Mouse (Mus musculus) lung, postnatal 14 days (tissue): ENCODE measurements around the gene 4933405L10Rik.

Source experiments
- DNase-seq: peaks from one replicate; pipeline ENCODE4 v3.0.0; 2021

The 4933405L10Rik gene

DNA sequence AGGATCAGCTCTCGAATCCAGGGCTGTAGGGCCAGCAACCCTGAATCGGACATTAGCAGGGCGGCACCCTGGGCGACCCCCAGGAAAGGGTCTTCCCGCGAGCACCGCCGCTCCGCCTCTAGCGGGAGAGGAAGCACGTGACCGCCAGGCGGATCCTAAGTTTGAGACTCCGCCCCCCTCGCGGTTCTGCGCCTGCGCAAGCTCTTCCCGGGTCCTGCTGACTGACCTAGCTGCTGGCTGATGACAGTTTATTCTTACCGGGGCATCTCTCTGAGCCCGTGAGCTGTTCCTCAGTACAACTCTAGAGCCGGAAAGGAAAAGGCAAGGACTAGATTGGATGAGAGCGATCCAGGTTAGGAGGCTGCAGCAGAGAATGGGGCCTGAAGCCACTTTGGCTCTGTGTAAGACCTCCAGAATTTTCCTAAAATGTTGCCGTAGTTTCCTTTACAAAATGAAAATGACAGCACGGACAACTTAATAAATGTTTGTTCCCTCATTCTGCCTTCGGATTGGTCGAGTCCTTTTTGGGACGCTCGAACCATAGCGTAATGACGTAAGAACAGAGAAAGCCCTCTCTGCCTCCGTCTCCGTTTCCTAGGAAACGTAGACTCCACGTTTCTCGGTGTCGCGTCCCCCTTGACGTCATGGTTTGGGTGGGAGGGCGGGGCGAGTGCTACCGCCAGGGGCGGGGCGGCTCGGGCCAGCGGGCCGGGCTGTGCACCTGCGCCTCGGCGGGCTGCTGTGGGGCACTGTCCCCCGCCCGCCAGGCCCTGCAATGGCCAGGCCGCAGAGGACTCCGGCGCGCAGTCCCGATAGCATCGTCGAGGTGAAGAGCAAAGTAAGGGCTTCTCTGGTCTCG, 6.3 kb upstream of the 4933405L10Rik start, which contains the start of the genes Acd and Pard6a:
Acd (minus strand) TSS at position 137 of the 859 bp plus-strand sequence.
Pard6a (plus strand) TSS at position 183 of the 859 bp plus-strand sequence.
- peak; percentile 98 for DNase-seq

DNA sequence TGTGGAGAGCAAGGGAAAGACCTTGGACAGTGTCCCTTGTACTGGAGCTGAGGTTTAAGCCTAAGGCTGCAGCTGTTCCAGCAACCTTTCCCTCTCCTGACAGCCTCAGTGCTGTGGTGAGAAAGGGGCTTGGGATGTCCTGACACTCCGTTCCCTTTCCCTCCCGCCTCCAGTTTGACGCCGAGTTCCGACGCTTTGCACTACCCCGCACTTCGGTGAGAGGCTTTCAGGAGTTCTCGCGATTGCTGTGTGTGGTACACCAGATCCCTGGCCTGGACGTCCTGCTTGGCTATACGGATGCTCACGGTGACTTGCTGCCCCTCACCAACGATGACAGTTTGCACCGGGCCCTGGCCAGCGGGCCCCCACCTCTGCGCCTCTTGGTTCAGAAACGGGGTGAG, 5.5 kb upstream of the 4933405L10Rik start:
- no peak for DNase-seq

DNA sequence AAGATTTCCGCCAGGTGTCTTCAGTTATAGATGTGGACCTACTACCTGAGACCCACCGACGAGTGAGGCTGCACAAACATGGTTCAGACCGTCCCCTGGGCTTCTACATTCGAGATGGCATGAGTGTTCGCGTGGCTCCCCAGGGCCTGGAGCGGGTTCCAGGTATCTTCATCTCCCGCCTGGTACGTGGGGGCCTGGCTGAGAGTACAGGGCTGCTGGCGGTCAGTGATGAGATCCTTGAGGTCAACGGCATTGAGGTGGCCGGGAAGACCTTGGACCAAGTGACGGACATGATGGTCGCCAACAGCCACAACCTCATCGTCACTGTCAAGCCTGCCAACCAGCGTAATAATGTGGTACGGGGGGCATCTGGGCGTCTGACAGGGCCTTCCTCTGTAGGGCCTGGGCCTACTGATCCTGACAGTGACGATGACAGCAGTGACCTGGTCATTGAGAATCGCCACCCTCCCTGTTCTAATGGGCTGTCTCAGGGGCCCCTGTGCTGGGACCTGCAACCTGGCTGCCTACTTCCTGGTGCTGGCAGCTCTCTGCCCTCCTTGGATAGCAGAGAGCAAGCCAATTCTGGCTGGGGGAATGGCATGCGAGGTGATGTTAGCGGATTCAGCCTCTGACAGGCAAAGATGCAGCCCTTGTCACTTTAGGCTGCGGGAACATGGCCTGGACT, 4.6 kb upstream of the 4933405L10Rik start:
- no peak for DNase-seq

DNA sequence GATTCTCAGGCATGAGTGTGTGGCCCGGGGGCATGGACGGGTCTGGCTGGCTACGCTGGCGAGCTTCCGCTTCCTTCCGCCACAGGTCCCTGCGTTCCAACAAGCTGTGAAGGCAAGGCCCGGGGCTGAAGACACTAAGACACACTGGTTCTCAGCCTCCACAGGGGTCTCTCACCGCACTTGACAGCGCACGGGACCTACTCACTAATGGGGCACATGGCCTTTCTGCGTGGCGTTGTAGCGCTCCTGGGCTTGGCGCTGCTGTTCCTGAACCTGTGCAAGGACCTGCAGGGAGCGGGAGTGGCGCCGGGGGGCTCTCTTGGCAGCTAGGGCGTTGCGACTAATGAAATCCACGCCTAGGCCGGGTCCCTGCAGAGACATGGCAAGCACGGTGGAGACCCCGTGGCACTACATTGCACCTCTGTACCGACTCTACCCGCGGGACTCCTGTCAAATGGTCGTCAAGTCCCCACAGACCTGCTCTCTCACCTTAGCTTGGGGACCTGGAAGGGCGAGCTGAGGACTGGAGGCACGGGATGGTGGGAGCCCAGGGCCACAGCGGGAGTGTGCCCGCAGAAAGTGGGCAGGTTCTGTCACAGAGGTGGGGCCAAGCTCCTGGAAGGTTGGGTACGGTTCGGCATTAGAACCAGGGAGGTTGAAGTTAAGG, 3.2 kb upstream of the 4933405L10Rik start:
- no peak for DNase-seq

DNA sequence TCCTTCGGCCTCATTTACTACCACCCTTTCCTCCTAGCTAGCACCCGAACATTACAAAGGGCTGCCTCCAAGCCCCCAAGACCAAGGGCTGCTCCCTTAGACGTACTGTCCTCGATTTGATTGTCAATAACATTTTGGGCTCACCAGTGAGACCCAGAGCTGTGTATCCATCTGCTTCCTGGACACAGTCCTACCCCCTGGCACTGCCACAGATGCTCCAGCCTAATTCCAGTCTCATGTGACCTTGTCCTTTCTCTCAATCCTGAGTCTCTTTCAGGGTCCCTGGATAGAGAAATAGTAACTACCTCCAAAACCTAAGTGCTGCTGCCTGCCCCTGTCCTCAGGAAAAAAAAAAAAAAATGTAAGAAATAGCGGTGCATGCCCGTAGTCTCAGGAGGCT, 2.5 kb upstream of the 4933405L10Rik start:
- no peak for DNase-seq

DNA sequence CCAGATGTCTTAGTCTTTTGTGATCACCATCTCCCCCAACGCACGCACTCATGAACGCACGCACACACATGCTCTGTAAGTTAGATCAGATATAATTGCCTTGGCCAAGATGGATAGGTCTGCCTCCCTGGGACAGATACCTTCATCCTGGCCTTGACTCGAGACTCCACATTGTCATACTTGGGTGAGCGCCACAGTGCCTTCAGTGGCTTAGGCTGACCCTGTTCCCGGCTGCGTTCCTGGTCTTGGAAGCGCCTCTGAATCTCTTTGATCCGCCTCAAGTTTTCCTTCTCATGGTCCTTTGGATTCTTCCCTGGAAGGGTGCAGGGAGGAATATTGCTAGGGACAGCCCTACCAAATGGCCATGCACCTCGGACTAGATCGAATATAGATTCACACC, 1.0 kb upstream of the 4933405L10Rik start:
- no peak for DNase-seq

DNA sequence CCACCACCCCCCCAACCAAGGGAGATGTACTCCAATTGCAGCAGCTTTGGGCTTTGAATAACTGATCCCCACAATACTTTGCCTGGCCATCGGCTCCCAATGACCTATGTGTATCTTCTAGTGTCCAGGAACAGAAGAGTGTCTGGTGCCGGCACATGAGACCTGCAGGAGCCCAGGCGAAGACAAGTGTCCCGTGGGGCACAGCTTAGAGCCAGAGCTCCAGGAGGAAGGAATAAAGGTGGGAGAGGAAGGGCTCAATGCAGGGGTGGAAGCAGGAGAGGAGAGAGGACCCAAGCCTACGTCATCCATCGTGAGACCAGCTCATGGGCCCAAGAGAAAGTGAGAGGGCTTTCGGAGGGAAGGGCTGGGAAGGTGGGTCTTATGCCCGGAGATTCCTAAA, 1.2 kb downstream of the 4933405L10Rik start:
- no peak for DNase-seq

DNA sequence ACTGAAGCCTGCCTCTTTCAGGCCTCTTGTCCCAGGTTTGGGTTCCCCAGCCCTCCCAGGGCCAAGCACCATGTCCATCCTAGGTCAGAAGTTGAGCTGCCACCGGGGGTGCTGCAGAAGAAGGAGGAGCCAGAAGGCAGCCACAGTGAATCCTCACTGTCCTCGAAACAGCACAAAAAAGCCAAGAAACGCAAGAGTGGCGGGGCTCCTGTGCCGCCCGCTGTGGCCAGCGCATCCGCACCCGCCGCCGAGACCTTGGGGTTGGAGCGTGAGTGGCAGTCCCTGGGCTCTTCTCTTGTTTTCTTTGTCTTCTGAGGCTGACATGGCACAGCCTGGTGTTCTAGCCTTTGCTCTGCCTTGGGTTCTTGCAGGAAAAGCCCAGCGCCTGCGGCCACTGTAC, 1.9 kb downstream of the 4933405L10Rik start:
- DNase-seq, result no peak

DNA sequence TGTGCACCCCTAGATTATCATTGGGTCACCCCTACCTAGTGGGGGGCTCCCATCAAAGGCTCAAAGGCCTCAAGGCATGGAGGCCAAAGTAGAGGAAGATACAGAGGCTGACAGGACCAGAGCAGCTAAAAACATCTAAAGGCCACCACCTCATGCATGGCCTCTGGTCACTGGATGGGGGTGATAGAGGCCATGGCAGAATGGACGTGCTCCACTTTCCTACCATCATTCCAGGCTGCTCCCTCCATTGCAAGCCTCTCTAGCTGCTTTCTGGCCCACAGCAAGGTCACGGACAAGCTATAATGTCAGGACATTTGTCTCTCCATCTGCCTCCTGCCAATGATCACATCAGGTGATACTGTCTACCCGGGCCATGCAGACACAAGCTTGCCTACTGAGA, 4.8 kb downstream of the 4933405L10Rik start:
- no peak for DNase-seq

DNA sequence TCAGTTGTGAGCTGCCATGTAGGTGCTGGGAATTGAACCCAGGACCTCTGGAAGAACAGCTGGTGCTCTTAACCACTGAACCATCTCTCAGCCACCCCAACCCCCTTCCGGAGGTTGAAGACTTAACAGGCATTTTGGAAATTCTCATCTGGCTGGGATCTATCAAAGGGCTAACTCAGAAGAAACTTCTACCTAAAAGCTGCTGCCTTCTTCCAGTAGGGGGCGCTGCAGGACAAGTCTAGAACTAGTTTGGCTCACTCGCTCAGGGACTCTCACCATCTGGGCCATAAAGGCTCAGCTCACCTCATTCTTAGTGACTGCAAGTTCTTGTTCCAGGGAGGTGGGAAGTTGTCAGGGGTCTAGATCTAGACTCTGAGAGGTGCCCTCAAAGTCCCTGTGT, 6.7 kb downstream of the 4933405L10Rik start:
- peak; percentile 96 for DNase-seq

DNA sequence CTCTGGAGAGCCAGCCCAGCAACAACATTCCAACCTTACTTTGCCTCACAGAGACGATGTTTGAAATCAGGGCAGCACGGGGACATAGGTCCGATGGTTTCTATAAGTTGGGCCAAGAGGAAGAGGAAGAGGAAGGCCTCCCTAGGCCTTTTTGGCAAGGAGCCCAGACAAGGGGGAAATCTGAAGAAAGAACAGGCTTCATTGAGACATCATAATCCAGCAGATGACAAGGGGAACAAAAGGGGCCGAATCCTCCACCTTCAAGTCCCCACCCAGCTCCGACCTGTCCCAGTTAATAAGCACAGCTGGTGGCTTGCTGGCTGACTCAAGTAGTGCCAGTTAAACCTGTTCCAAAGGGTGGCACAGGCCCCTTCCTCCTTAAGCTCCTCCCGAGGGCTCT, 7.6 kb downstream of the 4933405L10Rik start:
- peak; percentile 36 for DNase-seq

DNA sequence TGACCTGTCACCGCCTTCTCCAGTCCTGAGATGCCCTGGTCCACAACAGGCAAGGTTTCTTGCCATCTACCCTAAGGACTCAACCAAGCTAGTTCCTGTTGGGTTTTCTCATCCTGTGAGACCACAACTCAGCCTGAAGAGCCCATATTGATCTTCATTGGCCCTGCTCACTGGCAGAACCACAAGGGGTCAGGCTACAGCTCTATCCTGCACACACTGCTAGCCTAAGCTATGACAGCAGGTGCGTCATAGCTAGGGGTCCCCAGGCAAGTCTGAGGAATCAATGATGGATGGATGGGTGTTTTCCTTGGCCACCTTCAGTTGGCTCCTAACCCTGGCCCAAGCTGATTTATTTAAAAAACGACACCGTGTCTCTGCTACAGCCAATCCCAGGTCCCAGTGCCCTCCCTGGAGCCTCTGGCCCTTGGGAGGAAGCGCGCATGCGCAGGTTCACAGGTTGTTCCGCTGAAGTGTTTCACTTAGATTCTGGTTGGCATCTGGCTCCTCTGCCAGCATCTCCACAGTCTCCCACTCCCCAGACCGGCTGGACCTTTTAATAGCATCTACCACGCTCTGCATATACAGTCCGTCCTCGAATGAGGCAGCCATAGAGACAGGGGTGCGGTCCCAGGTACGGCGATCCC, 9.0 kb downstream of the 4933405L10Rik start:
- DNase-seq, result no peak

DNA sequence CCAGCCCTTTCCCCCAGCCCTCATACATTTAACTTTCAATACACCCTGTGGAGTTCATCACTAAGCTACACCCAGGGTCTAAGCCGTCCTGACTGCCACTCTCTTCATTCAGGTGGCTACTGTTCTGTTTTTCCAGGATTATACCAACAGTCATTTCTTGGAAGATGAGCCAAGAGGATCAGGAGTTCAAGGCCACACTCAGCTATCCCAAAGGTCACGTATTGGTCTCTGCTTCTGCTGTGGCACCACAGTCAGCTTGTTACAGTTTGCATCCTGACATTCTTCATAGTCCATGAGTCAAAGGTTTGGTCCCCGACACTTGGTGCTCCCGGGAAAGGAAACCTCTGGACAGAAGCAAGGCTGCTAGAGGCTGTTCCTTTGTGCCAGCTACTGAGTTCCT, 12.2 kb downstream of the 4933405L10Rik start:
- DNase-seq, result no peak

DNA sequence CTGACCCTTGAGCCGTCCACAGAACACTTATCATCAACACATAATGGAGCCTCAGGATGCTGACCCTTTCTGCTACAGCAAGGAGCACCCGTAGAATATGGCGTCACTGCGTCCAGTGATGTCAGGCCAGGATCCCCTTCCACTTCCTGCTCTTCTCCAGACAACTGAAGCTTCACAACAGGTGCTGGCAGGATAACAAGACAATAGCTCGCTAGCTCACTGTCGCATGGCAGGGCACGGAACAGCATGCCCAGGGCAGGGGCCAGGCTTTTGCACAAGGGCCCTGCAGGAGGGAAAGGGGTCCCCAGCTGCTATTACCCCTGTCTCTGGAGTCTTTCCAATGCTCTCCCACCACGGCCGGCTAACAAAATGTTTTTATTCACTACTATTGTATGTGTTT, 15.4 kb downstream of the 4933405L10Rik start:
- no peak for DNase-seq

DNA sequence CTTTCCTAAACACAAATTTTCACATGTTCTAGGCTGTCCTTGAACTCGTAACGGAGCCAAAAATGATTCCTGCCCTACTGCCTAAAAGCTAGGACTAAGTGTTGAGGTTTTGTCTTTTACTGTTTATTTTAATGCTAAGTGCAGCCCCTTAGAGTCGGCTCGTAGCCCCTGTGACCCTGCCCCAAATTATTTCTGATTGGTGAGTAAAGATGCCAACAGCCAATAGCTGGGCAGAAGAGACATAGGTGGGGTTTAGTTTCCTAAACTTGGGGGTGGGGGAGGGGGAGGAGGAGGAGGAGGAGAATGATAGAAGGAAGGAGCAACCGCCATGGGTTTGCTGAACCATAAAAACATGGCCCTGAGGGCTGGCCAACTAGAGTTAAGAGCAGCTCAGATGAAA, 18.3 kb downstream of the 4933405L10Rik start:
- DNase-seq, result no peak

DNA sequence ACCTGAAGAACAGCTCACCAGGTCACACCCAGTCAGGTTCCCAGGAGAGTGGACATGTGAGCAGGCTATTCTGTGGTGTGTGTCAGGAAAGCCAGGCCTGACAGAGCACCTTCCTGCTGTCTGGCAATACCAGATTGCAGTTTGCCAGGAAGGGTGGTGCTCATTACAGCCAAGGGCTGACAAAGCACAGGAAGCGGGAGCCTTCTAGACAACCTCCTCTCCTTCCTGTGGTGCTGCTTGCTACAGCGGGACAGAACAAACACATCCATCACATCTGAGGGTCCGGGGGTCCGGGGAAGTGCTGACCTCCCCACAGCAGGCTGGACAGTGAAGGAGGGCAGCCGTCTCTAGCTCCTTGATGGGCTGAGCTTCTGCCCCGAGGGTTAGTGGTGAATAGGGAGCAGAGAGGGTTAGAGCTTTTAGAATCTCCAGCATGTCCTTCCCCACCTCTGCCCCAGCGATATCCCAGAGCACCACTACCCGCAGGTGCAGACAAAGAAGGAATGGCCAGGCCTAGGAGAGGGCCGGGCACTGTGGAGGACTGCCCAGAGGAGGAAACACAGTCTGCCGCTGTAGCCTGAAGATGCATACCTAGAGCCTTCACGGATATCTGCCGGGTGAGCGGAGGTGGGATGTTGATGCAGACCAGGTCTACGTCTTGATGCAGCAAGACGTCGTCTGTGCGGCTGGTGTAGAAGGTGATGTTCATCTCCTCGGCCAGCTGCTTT, 20.1 kb downstream of the 4933405L10Rik start:
- DNase-seq, result peak; percentile 65

DNA sequence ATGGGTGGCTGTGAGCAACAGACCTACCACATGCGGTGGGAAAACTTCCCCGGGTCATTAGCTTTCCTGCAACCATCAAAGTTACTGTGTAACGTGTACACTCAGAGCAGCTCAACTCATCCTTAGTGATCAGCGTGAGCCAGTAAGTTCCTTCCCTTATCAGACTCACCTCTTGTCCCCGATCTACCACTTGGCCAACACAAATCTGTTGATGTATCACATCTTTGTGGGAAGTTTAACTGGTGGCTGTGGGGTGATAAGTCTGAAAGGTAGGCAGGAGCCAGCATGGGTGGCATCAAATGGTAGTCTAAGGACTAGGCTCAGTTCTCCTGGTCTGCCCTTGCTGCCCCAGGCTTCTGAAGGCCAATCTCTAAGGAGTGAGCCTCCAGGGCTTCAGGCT, 24.7 kb downstream of the 4933405L10Rik start:
- no peak for DNase-seq

DNA sequence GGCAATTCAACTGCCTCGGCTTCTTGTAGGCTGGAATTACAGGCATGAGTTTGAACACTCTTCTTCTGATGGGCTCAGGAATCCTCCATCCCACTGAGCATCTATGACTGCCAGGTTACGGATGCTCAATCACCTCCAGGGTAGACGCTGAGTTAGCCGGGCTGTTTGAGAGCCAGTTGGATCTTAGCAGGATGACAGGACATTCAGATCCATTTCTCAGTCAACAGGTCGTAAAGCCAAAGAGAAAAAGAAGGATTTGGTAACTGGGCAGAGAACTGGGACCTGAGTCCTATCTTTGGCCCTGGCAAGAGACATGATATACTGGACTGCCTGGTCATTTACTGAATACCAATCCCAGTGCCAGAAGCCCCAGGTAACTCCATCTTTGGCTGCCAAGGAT, 31.8 kb downstream of the 4933405L10Rik start:
- DNase-seq, result no peak

DNA sequence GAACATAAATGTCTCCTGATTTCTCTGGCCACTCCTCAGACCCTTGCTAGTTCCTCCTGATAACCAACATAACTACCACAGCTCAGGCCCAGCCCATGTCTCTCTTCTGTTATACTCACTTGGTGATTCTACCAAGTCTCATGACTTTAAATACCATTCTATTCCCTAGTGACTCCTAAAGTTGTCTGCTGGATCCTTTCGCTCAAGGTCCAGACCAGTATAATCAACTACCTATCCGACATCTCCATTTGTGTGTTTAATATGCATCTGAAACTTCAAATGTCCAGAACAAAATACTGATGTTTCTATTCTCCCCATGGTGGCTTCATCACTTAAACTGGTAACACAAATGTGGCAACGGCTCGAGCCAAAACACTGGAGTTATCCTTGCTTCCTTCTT, 35.8 kb downstream of the 4933405L10Rik start:
- DNase-seq, result no peak

DNA sequence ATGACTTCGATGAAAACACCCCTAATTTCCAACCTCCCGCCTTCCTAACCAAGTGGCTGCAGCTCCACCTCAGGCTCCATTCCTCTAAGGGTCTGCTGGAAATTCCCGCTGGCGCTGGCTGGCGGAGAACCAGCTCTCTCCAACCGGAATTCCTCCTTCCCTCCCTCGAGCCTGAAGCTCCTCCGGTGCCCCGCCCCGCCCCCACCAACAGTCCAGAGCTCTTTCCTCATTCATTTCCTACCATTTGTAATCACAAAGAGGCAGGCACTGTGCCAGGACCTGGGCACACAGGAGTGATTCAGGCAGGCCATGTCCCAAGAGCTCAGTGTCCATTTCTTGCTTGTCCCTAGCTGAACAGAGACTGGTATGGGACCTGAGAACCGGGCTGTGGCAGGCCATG, 43.2 kb downstream of the 4933405L10Rik start:
- peak; percentile 91 for DNase-seq

DNA sequence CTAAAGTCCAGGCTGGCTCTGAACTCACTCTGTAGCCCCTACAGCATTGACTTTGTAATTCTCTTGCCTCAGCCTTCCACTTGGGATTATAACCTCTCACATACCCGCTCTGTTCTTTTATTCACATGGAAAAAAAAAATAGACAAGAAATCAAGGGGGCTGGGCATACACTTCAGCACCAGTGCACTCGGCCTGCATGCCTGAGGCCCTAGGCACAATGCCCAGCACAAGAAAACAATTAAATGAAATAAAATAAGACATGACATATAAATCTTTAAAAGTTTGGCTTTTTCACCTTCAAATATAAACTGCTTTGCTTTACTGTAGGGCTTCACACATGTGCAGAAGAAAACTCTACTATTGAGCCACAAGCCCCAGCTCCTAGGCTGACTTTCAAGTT, 46.5 kb downstream of the 4933405L10Rik start:
- DNase-seq, result no peak

DNA sequence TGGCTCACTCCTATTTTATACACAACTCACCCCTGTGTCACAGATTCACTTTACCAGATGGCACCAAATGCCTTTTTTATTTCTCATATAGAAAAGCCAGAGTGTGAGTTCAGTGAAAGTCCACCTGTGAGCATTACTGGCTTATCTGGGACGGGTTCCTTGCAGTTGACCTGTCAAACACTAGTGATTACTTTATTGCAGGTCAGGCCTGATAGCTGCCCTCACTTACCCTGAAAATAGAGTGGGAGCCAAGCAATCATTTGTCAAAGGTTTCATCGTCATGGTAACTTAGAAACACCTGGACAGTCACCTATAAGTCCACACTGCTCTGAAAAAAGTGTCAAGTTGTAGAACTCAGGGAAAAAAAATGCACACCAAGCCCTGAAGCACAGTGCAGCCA, 47.2 kb downstream of the 4933405L10Rik start:
- no peak for DNase-seq
